Mouse (Mus musculus): ENCODE data around the gene Hdac10. TPM values are rescaled to one million over a fixed set of nuclear protein-coding genes. Genes with fewer than 3 reads are reported as not detected.

The Hdac10 gene
- polyA plus RNA-seq, 1 experiment from 2014 or later = 15.0 TPM

- POLR2A ChIA-PET = interaction anchor here (0.7 kb wide), 1 partner anchor 14 kb away, joined by 3 read pairs; no protein-coding TSS in a partner anchor
- no peak for DNase-seq (ENCODE audit: low read depth, low spot score)
- in situ Hi-C loops (cut with MboI; ENCODE audit: low pct_unique_long_range_greater_than_20kb) = no loop called here
These were observed 43.1 kb upstream of the Hdac10 start for GRCm38 (mm10) chr15:89171526-89172051.

GRCm38 (mm10) chr15:89170102-89170501 lies 41.6 kb upstream of the Hdac10 start:
- ATAC-seq = no peak

More at GRCm38 (mm10) chr15:89171526-89172051, 43.1 kb upstream of the Hdac10 start:
- no peak for TF ChIP-seq CTCF (IDR thresholded peaks at IDR 0.05)
- no peaks in the 10 kb centered on the region for H3K27me3 ChIP-seq
- CTCF ChIA-PET = interaction anchor here (1.4 to 3.2 kb wide), 2 partner anchors 38 to 43 kb away, joined by 4 to 8 read pairs; partner anchors contain the start of gene Hdac10
- ATAC-seq = no peak

GRCm38 (mm10) chr15:89169431-89169830 lies 40.9 kb upstream of the Hdac10 start:
- in situ Hi-C loops (cut with MboI; ENCODE audit: low pct_unique_long_range_greater_than_20kb) = no loop called here
- H3K27me3 ChIP-seq = no peaks in the 10 kb centered on the region
- POLR2A ChIA-PET = interaction anchor here (1.2 to 3.9 kb wide), 4 partner anchors 10 to 27 kb away, joined by 3 to 14 read pairs (median 8); partner anchors contain the start of genes Dennd6b and Mapk11
- TF ChIP-seq CTCF (IDR thresholded peaks at IDR 0.05) = no peak
- DNase-seq (ENCODE audit: low read depth, low spot score) (peak; percentile 94), ATAC-seq (peak; percentile 91)
- CTCF ChIA-PET = interaction anchor here (1.6 to 3.2 kb wide), 2 partner anchors 9 to 41 kb away, joined by 8 to 10 read pairs; partner anchors contain the start of gene Hdac10

More at GRCm38 (mm10) chr15:89170102-89170501, 41.6 kb upstream of the Hdac10 start:
- TF ChIP-seq CTCF (IDR thresholded peaks at IDR 0.05) = no peak
- H3K27me3 ChIP-seq = no peaks in the 10 kb centered on the region
- no peak for DNase-seq (ENCODE audit: low read depth, low spot score)
- in situ Hi-C loops (cut with MboI; ENCODE audit: low pct_unique_long_range_greater_than_20kb) = no loop called here
- POLR2A ChIA-PET = interaction anchor here (1.2 to 3.9 kb wide), 3 partner anchors 9 to 26 kb away, joined by 3 to 14 read pairs (median 10); partner anchors contain the start of gene Dennd6b
- CTCF ChIA-PET = interaction anchor here (1.4 to 3.2 kb wide), 3 partner anchors 9 to 41 kb away, joined by 4 to 10 read pairs (median 8); partner anchors contain the start of gene Hdac10

GRCm38 (mm10) chr15:89168922-89169321 lies 40.4 kb upstream of the Hdac10 start:
- DNase-seq (ENCODE audit: low read depth, low spot score) = no peak
- POLR2A ChIA-PET = interaction anchor here (1.4 to 3.9 kb wide), 3 partner anchors 10 to 27 kb away, joined by 6 to 14 read pairs (median 10); partner anchors contain the start of genes Dennd6b and Mapk11
- no peak for TF ChIP-seq CTCF (IDR thresholded peaks at IDR 0.05)
- H3K27me3 ChIP-seq = no peaks in the 10 kb centered on the region
- in situ Hi-C loops (cut with MboI; ENCODE audit: low pct_unique_long_range_greater_than_20kb) = no loop called here
- CTCF ChIA-PET = interaction anchor here (1.6 to 3.2 kb wide), 2 partner anchors 10 to 40 kb away, joined by 8 to 10 read pairs; partner anchors contain the start of gene Hdac10
- no peak for ATAC-seq

- no peak for DNase-seq (ENCODE audit: low read depth, low spot score)
- H3K27me3 ChIP-seq = no peaks in the 10 kb centered on the region
- ChIA-PET POLR2A (interaction anchor here (0.9 to 1.1 kb wide), 3 partner anchors 10 to 14 kb away, joined by 3 read pairs; no protein-coding TSS in a partner anchor), CTCF (interaction anchor here (0.8 to 1.1 kb wide), 2 partner anchors 30 to 37 kb away, joined by 3 to 4 read pairs; partner anchors contain the start of genes Dennd6b and Hdac10)
- TF ChIP-seq CTCF (IDR thresholded peaks at IDR 0.05) = no peak
- in situ Hi-C loops (cut with MboI; ENCODE audit: low pct_unique_long_range_greater_than_20kb) = no loop called here
- no peak for ATAC-seq
These were observed 37.0 kb upstream of the Hdac10 start for GRCm38 (mm10) chr15:89165478-89165877.

GRCm38 (mm10) chr15:89161397-89161796 lies 32.9 kb upstream of the Hdac10 start:
- ATAC-seq (peak; percentile 56), DNase-seq (ENCODE audit: low read depth, low spot score) (no peak)
- H3K27me3 ChIP-seq = no peaks in the 10 kb centered on the region
- ChIA-PET POLR2A (no interaction called here), CTCF (interaction anchor here (1.0 to 1.2 kb wide), 2 partner anchors 16 to 48 kb away, joined by 3 to 4 read pairs; no protein-coding TSS in a partner anchor)
- in situ Hi-C loops (cut with MboI; ENCODE audit: low pct_unique_long_range_greater_than_20kb) = no loop called here
- no peak for TF ChIP-seq CTCF (IDR thresholded peaks at IDR 0.05)

- ChIA-PET POLR2A (interaction anchor here (1.1 kb wide), 1 partner anchor 37 kb away, joined by 4 read pairs; the partner anchor contains the start of gene Dennd6b), CTCF (interaction anchor here (1.2 to 1.4 kb wide), 4 partner anchors 19 to 53 kb away, joined by 3 to 5 read pairs (median 4); partner anchors contain the start of gene Ppp6r2)
- in situ Hi-C loops (cut with MboI; ENCODE audit: low pct_unique_long_range_greater_than_20kb) = no loop called here
These were observed 30.0 kb upstream of the Hdac10 start for GRCm38 (mm10) chr15:89158516-89158915.

GRCm38 (mm10) chr15:89157954-89158353 lies 29.5 kb upstream of the Hdac10 start:
- ATAC-seq = no peak
- POLR2A ChIA-PET = no interaction called here
- no peaks in the 10 kb centered on the region for H3K27me3 ChIP-seq
- DNase-seq (ENCODE audit: low read depth, low spot score) = no peak
- TF ChIP-seq CTCF (IDR thresholded peaks at IDR 0.05) = no peak
- CTCF ChIA-PET = interaction anchor here (1.3 kb wide), 1 partner anchor 20 kb away, joined by 3 read pairs; no protein-coding TSS in a partner anchor
- in situ Hi-C loops (cut with MboI; ENCODE audit: low pct_unique_long_range_greater_than_20kb) = no loop called here

More at GRCm38 (mm10) chr15:89158516-89158915, 30.0 kb upstream of the Hdac10 start:
- TF ChIP-seq CTCF (IDR thresholded peaks at IDR 0.05) = no peak
- no peaks in the 10 kb centered on the region for H3K27me3 ChIP-seq
- no peak for DNase-seq (ENCODE audit: low read depth, low spot score)
- ATAC-seq = no peak

- in situ Hi-C loops (cut with MboI; ENCODE audit: low pct_unique_long_range_greater_than_20kb) = no loop called here
- ChIA-PET POLR2A (no interaction called here), CTCF (no interaction called here)
- DNase-seq (ENCODE audit: low read depth, low spot score) (no peak), ATAC-seq (no peak)
- no peak for TF ChIP-seq CTCF (IDR thresholded peaks at IDR 0.05)
- H3K27me3 ChIP-seq = no peaks in the 10 kb centered on the region
These were observed 23.8 kb upstream of the Hdac10 start for GRCm38 (mm10) chr15:89152312-89152711.

GRCm38 (mm10) chr15:89150041-89150390 lies 21.5 kb upstream of the Hdac10 start:
- POLR2A ChIA-PET = interaction anchor here (1.0 to 1.4 kb wide), 4 partner anchors 10 to 57 kb away, joined by 3 to 6 read pairs (median 4); partner anchors contain the start of gene Hdac10
- TF ChIP-seq CTCF (IDR thresholded peaks at IDR 0.05) = no peak
- no peaks in the 10 kb centered on the region for H3K27me3 ChIP-seq
- no peak for DNase-seq (ENCODE audit: low read depth, low spot score)
- CTCF ChIA-PET = interaction anchor here (0.8 to 1.7 kb wide), 3 partner anchors 9 to 27 kb away, joined by 3 to 6 read pairs (median 4); partner anchors contain the start of genes Mapk12 and Tubgcp6
- ATAC-seq = no peak
- in situ Hi-C loops (cut with MboI; ENCODE audit: low pct_unique_long_range_greater_than_20kb) = no loop called here
